Mouse (Mus musculus) liver, adult 2 months (tissue): Measurements from ENCODE around the gene Prkx.

Experiments
- CTCF ChIP-seq: fragments of 200-500 bp; IDR thresholded peaks from 2 replicates; pipeline ENCODE4 v1.5.1; 2011; ENCODE audit warnings: low read depth, low read length, control low read depth
- POLR2A ChIP-seq: fragments of 200-500 bp; IDR thresholded peaks from 2 replicates; pipeline ENCODE4 v1.6.1; 2011; ENCODE audit warnings: low read length, control low read depth; ENCODE audit not compliant: insufficient read depth; ENCODE audit errors: extremely low read depth

- TF ChIP-seq POLR2A (no peak), CTCF (peak; percentile 67)
Measured at GRCm38 (mm10) chrX:77810608-77811206, 14.6 kb upstream of the Prkx start.
